Mouse (Mus musculus): Measurements from ENCODE around the gene 4933427I04Rik.

DNA sequence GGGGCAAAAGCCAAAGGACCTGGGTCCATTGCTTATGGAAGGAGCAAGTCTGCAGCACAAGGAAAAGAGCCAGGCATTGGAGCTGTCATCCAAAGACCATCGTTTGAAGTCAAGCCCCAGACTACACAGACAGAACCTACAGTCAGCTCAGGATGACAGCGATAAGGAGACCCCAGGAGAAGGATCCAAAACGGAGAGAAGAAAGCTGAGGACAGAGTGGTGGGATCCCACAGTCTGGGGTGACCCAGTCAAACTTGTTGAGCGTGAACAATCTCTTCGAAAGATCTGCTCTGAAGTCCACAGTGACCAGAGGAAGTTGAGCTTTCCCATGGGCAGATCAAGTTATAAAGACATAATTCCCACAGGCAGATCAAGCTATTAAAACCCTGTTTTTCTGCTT lies 1.1 kb downstream of the 4933427I04Rik start:
- no peak for TF ChIP-seq CTCF (IDR thresholded peaks at IDR 0.05; ENCODE audit: borderline replicate concordance, insufficient read depth, low read depth, low read length)
- TF ChIP-seq POLR2A (IDR thresholded peaks at IDR 0.05; ENCODE audit: borderline replicate concordance, insufficient read depth, low read length), result no peak
